Mouse (Mus musculus): ENCODE measurements around the gene Gm49355.

- TF ChIP-seq CEBPB (IDR thresholded peaks at IDR 0.05; ENCODE audit: insufficient read depth, poor library complexity, severe bottlenecking) = no peak
- no peak for TF ChIP-seq POLR2A (IDR thresholded peaks at IDR 0.05; ENCODE audit: insufficient read length, low read depth)
- no peak for TF ChIP-seq TCF12 (IDR thresholded peaks at IDR 0.05; ENCODE audit: insufficient read depth, poor library complexity, severe bottlenecking)
- no peak for TF ChIP-seq MAX (IDR thresholded peaks at IDR 0.05; ENCODE audit: low read depth)
- TF ChIP-seq POLR2AphosphoS2 (IDR thresholded peaks at IDR 0.05; ENCODE audit: insufficient read length, low read depth) = no peak
- no peak for TF ChIP-seq TCF3 (IDR thresholded peaks at IDR 0.05; ENCODE audit: insufficient read length, low read depth)
- TF ChIP-seq USF1 (IDR thresholded peaks at IDR 0.05; ENCODE audit: low read depth) = no peak
- TF ChIP-seq REST (IDR thresholded peaks at IDR 0.05; ENCODE audit: insufficient read depth, insufficient read length) = no peak
These were observed 57.5 kb downstream of the Gm49355 start for GRCm38 (mm10) chr14:12341075-12341788.
